Mouse (Mus musculus): ENCODE measurements around the gene Meioc.

Gene Meioc

GRCm38 (mm10) chr11:102663416-102663815 lies at the start of gene Meioc:
Gene Meioc (plus strand): TSS chr11:102663716.
- no peak for TF ChIP-seq GATA4 (IDR thresholded peaks at IDR 0.05; ENCODE audit: insufficient replicate concordance, low read length)

GRCm38 (mm10) chr11:102619449-102619848 lies 44.1 kb upstream of the Meioc start:
- no peak for TF ChIP-seq GATA4 (IDR thresholded peaks at IDR 0.05; ENCODE audit: insufficient replicate concordance, low read length)

GRCm38 (mm10) chr11:102623876-102624789 lies 39.4 kb upstream of the Meioc start:
- TF ChIP-seq GATA4 (IDR thresholded peaks at IDR 0.05; ENCODE audit: insufficient replicate concordance, low read length), result no peak

- TF ChIP-seq GATA4 (IDR thresholded peaks at IDR 0.05; ENCODE audit: insufficient replicate concordance, low read length), result no peak
These were observed 38.6 kb upstream of the Meioc start for GRCm38 (mm10) chr11:102624888-102625407.

GRCm38 (mm10) chr11:102627171-102627931 lies 36.2 kb upstream of the Meioc start:
- TF ChIP-seq GATA4 (IDR thresholded peaks at IDR 0.05; ENCODE audit: insufficient replicate concordance, low read length), result no peak

GRCm38 (mm10) chr11:102628529-102628928 lies 35.0 kb upstream of the Meioc start:
- no peak for TF ChIP-seq GATA4 (IDR thresholded peaks at IDR 0.05; ENCODE audit: insufficient replicate concordance, low read length)

- TF ChIP-seq GATA4 (IDR thresholded peaks at IDR 0.05; ENCODE audit: insufficient replicate concordance, low read length), result no peak
These were observed 34.1 kb upstream of the Meioc start for GRCm38 (mm10) chr11:102629375-102629774.

GRCm38 (mm10) chr11:102630731-102631130 lies 32.8 kb upstream of the Meioc start:
- no peak for TF ChIP-seq GATA4 (IDR thresholded peaks at IDR 0.05; ENCODE audit: insufficient replicate concordance, low read length)

GRCm38 (mm10) chr11:102631203-102631602 lies 32.3 kb upstream of the Meioc start:
- TF ChIP-seq GATA4 (IDR thresholded peaks at IDR 0.05; ENCODE audit: insufficient replicate concordance, low read length), result no peak

GRCm38 (mm10) chr11:102632725-102633124 lies 30.8 kb upstream of the Meioc start:
- TF ChIP-seq GATA4 (IDR thresholded peaks at IDR 0.05; ENCODE audit: insufficient replicate concordance, low read length), result no peak

- TF ChIP-seq GATA4 (IDR thresholded peaks at IDR 0.05; ENCODE audit: insufficient replicate concordance, low read length), result no peak
These were observed 30.1 kb upstream of the Meioc start for GRCm38 (mm10) chr11:102633379-102633778.

- no peak for TF ChIP-seq GATA4 (IDR thresholded peaks at IDR 0.05; ENCODE audit: insufficient replicate concordance, low read length)
These were observed 26.6 kb upstream of the Meioc start for GRCm38 (mm10) chr11:102636887-102637286.

GRCm38 (mm10) chr11:102643891-102644382 lies 19.6 kb upstream of the Meioc start:
- TF ChIP-seq GATA4 (IDR thresholded peaks at IDR 0.05; ENCODE audit: insufficient replicate concordance, low read length), result no peak

GRCm38 (mm10) chr11:102646226-102646625 lies 17.3 kb upstream of the Meioc start:
- TF ChIP-seq GATA4 (IDR thresholded peaks at IDR 0.05; ENCODE audit: insufficient replicate concordance, low read length), result no peak

- no peak for TF ChIP-seq GATA4 (IDR thresholded peaks at IDR 0.05; ENCODE audit: insufficient replicate concordance, low read length)
These were observed 15.6 kb upstream of the Meioc start for GRCm38 (mm10) chr11:102647885-102648284.
